Mouse (Mus musculus) 3134 (cell line): ENCODE results near the gene Gm49325.
"Not testable (repeated sequence)": the region's sequence is repeated elsewhere in the genome, so short reads cannot be mapped to it uniquely, and the experiment has no call there.

Source experiments
- DNase-seq: peaks from one replicate; pipeline ENCODE4 v3.0.0-alpha.2; 2011; ENCODE audit warnings: low spot score; ENCODE audit not compliant: insufficient read length; ENCODE audit errors: extremely low read depth

Gene Gm49325

DNA sequence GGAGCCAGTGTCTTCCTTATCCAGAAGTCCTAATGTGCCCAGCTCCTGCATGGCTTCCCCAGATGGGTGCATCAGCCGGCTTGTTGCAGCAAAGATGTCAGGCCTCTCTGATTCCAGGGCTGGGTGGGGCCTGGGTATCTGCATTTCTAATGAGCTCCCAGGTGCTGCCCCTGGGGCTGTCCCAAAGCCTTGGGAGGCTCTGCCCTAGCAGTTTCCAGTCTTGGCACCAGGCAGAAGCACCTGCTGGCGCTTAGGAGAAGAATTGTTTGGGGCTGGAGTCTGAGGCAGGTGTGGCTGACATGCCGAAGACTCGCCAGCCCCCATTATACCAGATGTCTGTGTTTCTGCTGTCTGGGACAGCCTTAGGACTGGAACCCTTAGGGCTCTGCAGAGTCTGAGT lies 64.7 kb downstream of the Gm49325 start:
- no peak for DNase-seq

DNA sequence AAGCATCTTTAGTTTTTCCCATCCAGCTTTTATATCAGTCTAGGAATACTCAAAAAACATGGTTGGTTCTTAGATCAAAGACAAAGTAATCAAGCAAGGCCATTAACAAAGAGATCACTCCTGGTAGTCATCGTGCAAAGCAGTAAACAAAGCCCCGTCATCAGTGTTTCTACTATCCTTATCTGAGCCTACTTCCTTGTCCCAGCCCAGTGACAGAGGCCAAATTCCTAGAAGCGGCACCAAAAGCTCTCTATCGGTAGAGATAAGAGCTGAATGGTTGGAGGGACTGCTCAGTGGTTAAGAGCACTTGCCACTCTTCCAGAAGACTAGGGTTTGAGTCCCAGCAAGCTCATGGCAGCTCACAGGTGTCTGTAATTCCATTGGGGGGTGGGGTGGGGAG lies 65.5 kb downstream of the Gm49325 start:
- no peak for DNase-seq

DNA sequence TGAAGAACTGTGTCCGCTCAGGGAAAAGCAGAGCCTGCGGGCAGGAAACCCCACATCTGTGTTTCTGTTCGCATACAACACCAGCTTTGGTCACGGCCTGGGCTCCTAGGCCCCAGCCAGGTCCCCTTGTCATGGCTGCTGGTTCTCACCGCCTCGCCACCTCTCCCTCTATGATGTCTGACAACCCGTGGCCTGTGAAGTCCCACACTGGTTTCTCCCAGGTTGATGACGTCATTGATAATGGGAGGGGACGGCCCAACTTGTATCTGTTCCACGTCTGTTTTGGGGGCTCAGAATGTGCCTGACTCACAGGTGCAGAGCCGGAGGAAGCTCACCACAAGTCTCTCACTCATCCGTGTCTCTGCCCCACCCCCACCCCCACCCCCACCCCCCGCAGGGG lies 67.8 kb downstream of the Gm49325 start:
- no peak for DNase-seq

DNA sequence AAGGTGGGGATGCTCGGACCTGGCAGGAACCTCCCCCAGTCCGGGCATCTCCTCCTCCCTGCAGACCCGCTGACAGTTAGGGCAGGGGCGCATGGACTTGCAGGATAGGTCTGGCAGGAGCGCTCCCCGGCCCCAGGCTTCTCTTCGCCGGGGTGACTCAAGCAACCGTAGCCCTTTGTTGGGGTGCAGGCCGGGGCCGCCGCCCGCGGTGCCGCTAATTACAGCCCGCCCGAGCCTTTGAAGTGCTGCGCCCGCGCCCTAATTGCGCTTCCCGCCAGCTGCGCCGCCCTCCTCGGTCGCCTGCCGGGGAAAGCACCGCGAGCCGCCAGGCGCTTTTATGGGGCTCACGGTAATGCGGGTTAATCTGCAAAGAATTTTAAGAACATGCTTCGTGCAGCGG lies 71.6 kb downstream of the Gm49325 start:
- no peak for DNase-seq

DNA sequence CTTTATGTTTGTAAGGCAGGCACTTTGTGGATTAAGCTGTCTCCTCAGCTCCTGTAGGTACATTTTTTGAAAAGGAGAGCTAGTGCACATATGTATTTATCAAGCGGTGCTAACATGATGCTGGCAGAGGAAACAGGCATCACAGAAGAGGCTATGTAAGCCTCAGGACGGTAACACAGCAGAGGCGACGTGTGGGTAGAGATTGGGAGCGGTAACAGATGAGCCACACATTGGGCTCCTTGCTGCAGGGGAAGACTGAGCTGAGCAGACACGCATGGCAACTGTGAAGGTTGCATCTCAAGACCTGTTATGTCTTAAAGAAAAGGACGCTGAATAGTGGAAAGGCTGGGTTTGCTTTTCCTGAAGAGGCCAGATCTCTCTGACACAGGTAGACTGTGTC lies 77.0 kb downstream of the Gm49325 start:
- DNase-seq, result no peak

DNA sequence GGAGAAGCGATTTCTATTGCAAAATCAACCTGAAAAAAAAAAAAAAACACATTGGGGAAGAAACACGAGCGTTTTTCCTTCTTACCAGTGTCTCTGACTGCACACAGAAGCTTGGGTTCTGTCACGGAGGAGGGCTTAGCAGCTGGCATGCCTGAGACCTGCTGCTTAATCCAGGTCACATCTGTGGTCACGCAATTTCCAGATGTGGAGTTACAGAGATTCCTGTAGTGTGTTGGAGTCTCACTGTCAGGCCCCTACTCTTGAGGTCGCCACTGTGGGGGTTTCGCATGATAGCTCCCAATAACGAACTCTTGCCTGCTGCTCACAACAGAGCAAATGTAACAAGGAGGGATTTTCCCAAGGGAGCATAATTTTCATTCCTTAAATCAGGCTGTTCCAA lies 78.2 kb downstream of the Gm49325 start:
- no peak for DNase-seq

DNA sequence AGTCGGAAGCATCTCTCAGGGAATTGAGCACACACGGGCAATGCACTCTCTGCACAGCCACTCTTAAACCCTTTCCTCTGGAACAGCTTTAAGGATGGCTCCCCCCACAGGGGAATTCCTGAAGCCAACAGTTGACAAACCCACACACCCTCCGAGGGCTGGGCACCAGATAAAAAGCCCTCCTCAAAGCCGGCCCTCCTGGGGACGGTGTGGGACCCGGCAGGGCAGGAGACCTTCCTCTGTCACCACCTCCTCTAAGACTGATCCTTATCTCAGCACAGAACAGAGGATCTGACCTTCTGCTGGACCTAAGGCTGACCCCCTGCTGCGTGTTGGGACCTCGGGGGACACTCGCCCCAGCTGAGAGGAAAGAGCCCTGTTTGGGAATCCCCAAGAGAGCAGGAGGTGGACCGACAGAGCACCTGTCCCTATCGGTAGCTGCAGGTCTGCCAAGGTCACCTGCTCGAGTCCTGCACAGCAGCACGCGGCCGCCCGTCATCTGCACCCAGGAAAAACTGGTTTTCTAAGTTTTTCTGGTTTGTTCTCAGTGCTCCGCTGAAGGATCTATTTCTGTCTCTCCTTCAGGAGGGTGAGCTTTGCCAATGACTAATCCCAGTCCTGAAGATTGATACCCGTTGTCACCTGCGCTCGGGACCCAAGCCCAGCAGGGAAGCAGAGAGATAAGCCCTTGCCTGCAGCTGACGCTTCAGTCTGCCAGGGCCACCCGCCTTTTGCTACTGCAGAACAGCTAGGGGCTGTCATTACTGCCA lies 80.1 kb downstream of the Gm49325 start, which contains the start of gene Tspear:
TSS of gene Tspear (plus strand) at position 675 of the 770 bp plus-strand sequence.
- no peak for DNase-seq

DNA sequence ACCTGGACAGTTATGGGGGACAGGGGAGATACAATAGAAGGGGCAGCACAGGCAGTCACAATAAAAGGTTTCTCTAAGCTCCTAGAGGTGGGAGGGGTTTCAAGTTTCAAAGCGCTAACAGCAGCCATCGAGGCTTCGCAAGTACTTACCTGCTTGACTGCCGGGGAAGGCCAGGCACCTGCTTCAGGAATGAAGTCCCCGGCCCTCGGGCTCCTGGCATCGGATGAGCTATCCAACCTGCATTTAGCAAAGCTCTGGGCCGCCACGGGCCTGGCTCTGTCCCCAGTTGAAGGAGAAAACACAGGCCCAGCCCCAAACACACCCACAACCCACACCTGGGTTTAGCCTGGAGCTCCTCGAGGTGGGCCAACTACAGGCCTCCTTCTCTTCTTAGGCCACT lies 81.0 kb downstream of the Gm49325 start:
- DNase-seq, result no peak

DNA sequence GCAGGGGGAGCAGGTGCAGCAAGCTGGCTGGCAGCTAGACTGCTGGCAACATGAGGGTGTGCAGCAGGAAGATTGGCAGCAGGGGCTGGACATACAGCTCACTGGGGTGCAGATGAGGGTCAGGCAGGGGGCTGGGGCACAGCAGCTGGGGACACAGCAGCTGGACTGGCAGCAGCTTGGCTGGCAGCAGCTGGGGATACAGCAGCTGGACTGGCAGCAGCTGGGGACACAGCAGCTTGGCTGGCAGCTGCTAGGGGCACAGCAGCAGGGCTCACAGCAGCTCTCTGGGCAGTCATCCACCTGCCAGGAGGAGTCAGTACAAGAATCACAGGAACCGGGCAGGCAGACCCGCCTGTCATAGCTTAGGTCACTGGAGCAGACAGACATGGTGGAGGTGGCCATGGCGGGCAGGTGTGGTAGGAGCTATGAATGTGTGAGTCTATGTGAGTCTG lies 84.4 kb downstream of the Gm49325 start, which contains the start of gene Gm19402:
TSS of gene Gm19402 (minus strand) at position 402 of the 452 bp plus-strand sequence.
- not testable (repeated sequence) for DNase-seq
